Mouse (Mus musculus) embryonic facial prominence, embryonic 13.5 days (tissue): ENCODE measurements around the gene Hmgcl. TPM values are rescaled to one million over a fixed set of nuclear protein-coding genes. Genes with fewer than 3 reads are reported as not detected.
"Not testable (repeated sequence)": the region's sequence is repeated elsewhere in the genome, so short reads cannot be mapped to it uniquely, and the experiment has no call there.

Source experiments
- ATAC-seq: fragments of 200-750 bp; cut with Nextera tagmentation; 2 replicates; pipeline ENCODE4 v1.8.0; 2017; ENCODE audit warnings: low read depth; ENCODE audit not compliant: insufficient number of reproducible peaks, insufficient read depth, low FRiP score, low TSS enrichment
- H3K27ac ChIP-seq: fragments of 300-500 bp; sonication (generic); 2 replicates; pipeline ENCODE4 v1.5.1; 2015; ENCODE audit warnings: moderate library complexity, mild to moderate bottlenecking, inconsistent platforms
- H3K27me3 ChIP-seq: fragments of 300-500 bp; sonication (generic); 2 replicates; pipeline ENCODE4 v1.6.1; 2015; ENCODE audit warnings: mild to moderate bottlenecking, inconsistent platforms
- H3K36me3 ChIP-seq: fragments of 300-500 bp; sonication (generic); 2 replicates; pipeline ENCODE4 v1.6.1; 2015; ENCODE audit warnings: mild to moderate bottlenecking, inconsistent platforms
- H3K4me1 ChIP-seq: fragments of 300-500 bp; sonication (generic); 2 replicates; pipeline ENCODE4 v1.6.1; 2015; ENCODE audit warnings: inconsistent platforms
- H3K4me2 ChIP-seq: fragments of 300-500 bp; sonication (generic); 2 replicates; pipeline ENCODE4 v1.6.1; 2015; ENCODE audit warnings: moderate library complexity, mild to moderate bottlenecking, inconsistent platforms
- H3K4me3 ChIP-seq: fragments of 300-500 bp; sonication (generic); 2 replicates; pipeline ENCODE4 v1.5.1; 2015; ENCODE audit warnings: mild to moderate bottlenecking, inconsistent platforms
- H3K9ac ChIP-seq: fragments of 300-500 bp; sonication (generic); 2 replicates; pipeline ENCODE4 v1.6.1; 2015; ENCODE audit warnings: mild to moderate bottlenecking, inconsistent platforms
- H3K9me3 ChIP-seq: fragments of 300-500 bp; sonication (generic); 2 replicates; pipeline ENCODE4 v1.6.1; 2016; ENCODE audit warnings: inconsistent platforms
- WGBS: fragments of 180-500 bp; shearing (Covaris S2); methylation state at CpG from one replicate; pipeline ENCODE4 v1.1.7; 2015; ENCODE audit warnings: mixed read lengths; 5-methylcytosine and 5-hydroxymethylcytosine counted together
- polyA plus RNA-seq: library from polyadenylated mRNA; unstranded; fragments of >200 nt; fragmentation: Nextera tagmentation; extraction: Ambion mirVana; gene quantifications from 2 replicates; pipeline ENCODE4 v1.2.1, GENCODE M21; 2015

The Hmgcl gene
- polyA plus RNA-seq, 1 experiment from 2014 or later: 80.3 TPM

- no peaks in the 10 kb centered on the region for H3K9me3 ChIP-seq
- H3K27ac ChIP-seq: no peak overlapping the region
- H3K36me3 ChIP-seq: peaks cover 58% of the 10 kb centered on the region
- H3K4me1 ChIP-seq: no peaks in the 10 kb centered on the region
- no peaks in the 10 kb centered on the region for H3K27me3 ChIP-seq
- H3K9ac ChIP-seq: no peak overlapping the region
- 83% methylated on average over 5 of the region's 5 CpGs for WGBS
- H3K4me3 ChIP-seq: no peak overlapping the region
- no peak for ATAC-seq
- no peak overlapping the region for H3K4me2 ChIP-seq
Measured at GRCm38 (mm10) chr4:135929405-135929804, 16.8 kb upstream of the Hmgcl start.

GRCm38 (mm10) chr4:135929828-135930227 lies 16.4 kb upstream of the Hmgcl start:
- H3K36me3 ChIP-seq: peaks cover 58% of the 10 kb centered on the region

GRCm38 (mm10) chr4:135930239-135930638 lies 16.0 kb upstream of the Hmgcl start:
- no peak for ATAC-seq
- H3K9ac ChIP-seq: no peak overlapping the region
- H3K4me3 ChIP-seq: no peak overlapping the region
- no peaks in the 10 kb centered on the region for H3K9me3 ChIP-seq
- WGBS: 90% methylated on average over 8 of the region's 8 CpGs
- no peaks in the 10 kb centered on the region for H3K4me1 ChIP-seq
- no peak overlapping the region for H3K4me2 ChIP-seq
- H3K27ac ChIP-seq: no peak overlapping the region
- H3K36me3 ChIP-seq: peaks cover 59% of the 10 kb centered on the region
- no peaks in the 10 kb centered on the region for H3K27me3 ChIP-seq

More at GRCm38 (mm10) chr4:135929828-135930227, 16.4 kb upstream of the Hmgcl start:
- Histone ChIP-seq H3K4me2 (no peak overlapping the region), H3K27me3 (no peaks in the 10 kb centered on the region), H3K9me3 (no peaks in the 10 kb centered on the region), H3K4me3 (no peak overlapping the region), H3K27ac (no peak overlapping the region), H3K9ac (no peak overlapping the region), H3K4me1 (no peaks in the 10 kb centered on the region)
- no peak for ATAC-seq
- 90% methylated on average over 9 of the region's 9 CpGs for WGBS

- Histone ChIP-seq H3K9me3 (no peaks in the 10 kb centered on the region), H3K27me3 (no peaks in the 10 kb centered on the region), H3K4me3 (no peak overlapping the region), H3K4me1 (no peaks in the 10 kb centered on the region), H3K27ac (no peak overlapping the region), H3K36me3 (peaks cover 57% of the 10 kb centered on the region), H3K9ac (no peak overlapping the region), H3K4me2 (no peak overlapping the region)
- WGBS: 65% methylated on average over 5 of the region's 5 CpGs
- no peak for ATAC-seq
Measured at GRCm38 (mm10) chr4:135931832-135932231, 14.4 kb upstream of the Hmgcl start.

- H3K9me3 ChIP-seq: no peaks in the 10 kb centered on the region
- H3K27me3 ChIP-seq: no peaks in the 10 kb centered on the region
- no peak overlapping the region for H3K9ac ChIP-seq
- ATAC-seq: no peak
- H3K36me3 ChIP-seq: peaks cover 74% of the 10 kb centered on the region
- no peak overlapping the region for H3K4me3 ChIP-seq
- no peak overlapping the region for H3K27ac ChIP-seq
- H3K4me2 ChIP-seq: no peak overlapping the region
- 47% methylated on average over 12 of the region's 12 CpGs for WGBS
- H3K4me1 ChIP-seq: no peaks in the 10 kb centered on the region
Measured at GRCm38 (mm10) chr4:135934708-135935500, 11.3 kb upstream of the Hmgcl start.

- Histone ChIP-seq H3K4me3 (no peak overlapping the region), H3K4me1 (no peaks in the 10 kb centered on the region)
Measured at GRCm38 (mm10) chr4:135935502-135935901, 10.7 kb upstream of the Hmgcl start.

GRCm38 (mm10) chr4:135938858-135939257 lies 7.4 kb upstream of the Hmgcl start:
- no peak for ATAC-seq
- no peaks in the 10 kb centered on the region for H3K9me3 ChIP-seq
- H3K27ac ChIP-seq: no peak overlapping the region
- H3K4me1 ChIP-seq: no peaks in the 10 kb centered on the region
- H3K36me3 ChIP-seq: peaks cover 51% of the 10 kb centered on the region
- H3K27me3 ChIP-seq: no peaks in the 10 kb centered on the region
- no peak overlapping the region for H3K4me2 ChIP-seq
- WGBS: 79% methylated on average over 7 of the region's 7 CpGs
- H3K9ac ChIP-seq: no peak overlapping the region
- H3K4me3 ChIP-seq: no peak overlapping the region

More at GRCm38 (mm10) chr4:135935502-135935901, 10.7 kb upstream of the Hmgcl start:
- Histone ChIP-seq H3K9ac (no peak overlapping the region), H3K36me3 (peaks cover 72% of the 10 kb centered on the region), H3K27me3 (no peaks in the 10 kb centered on the region), H3K9me3 (no peaks in the 10 kb centered on the region), H3K4me2 (no peak overlapping the region), H3K27ac (no peak overlapping the region)
- 50% methylated on average over 5 of the region's 5 CpGs for WGBS
- ATAC-seq: no peak

GRCm38 (mm10) chr4:135941026-135941425 lies 5.2 kb upstream of the Hmgcl start:
- not testable (repeated sequence) for ATAC-seq

GRCm38 (mm10) chr4:135942193-135942592 lies 4.1 kb upstream of the Hmgcl start:
- H3K4me1 ChIP-seq: peaks cover 7% of the 10 kb centered on the region; the same call in 1 of the 2 replicates
- WGBS: 87% methylated on average over 6 of the region's 6 CpGs

More at GRCm38 (mm10) chr4:135941026-135941425, 5.2 kb upstream of the Hmgcl start:
- not testable (repeated sequence) for H3K4me3 ChIP-seq, H3K27ac ChIP-seq, H3K27me3 ChIP-seq, H3K9ac ChIP-seq, H3K4me1 ChIP-seq, H3K9me3 ChIP-seq, H3K4me2 ChIP-seq
- 87% methylated on average over 8 of the region's 8 CpGs for WGBS
- peaks cover 33% of the 10 kb centered on the region for H3K36me3 ChIP-seq

GRCm38 (mm10) chr4:135943389-135943788 lies 2.9 kb upstream of the Hmgcl start:
- 55% methylated on average over 4 of the region's 4 CpGs for WGBS
- H3K27me3 ChIP-seq: no peaks in the 10 kb centered on the region
- H3K9me3 ChIP-seq: no peaks in the 10 kb centered on the region
- no peak overlapping the region for H3K4me3 ChIP-seq
- H3K4me2 ChIP-seq: no peak overlapping the region
- peaks cover 15% of the 10 kb centered on the region for H3K4me1 ChIP-seq
- peaks cover 22% of the 10 kb centered on the region for H3K36me3 ChIP-seq
- no peak for ATAC-seq
- H3K27ac ChIP-seq: 0 out of 2 replicates have a peak overlapping the region, but pooled peaks have one; percentile 33
- H3K9ac ChIP-seq: no peak overlapping the region

More at GRCm38 (mm10) chr4:135942193-135942592, 4.1 kb upstream of the Hmgcl start:
- no peak for ATAC-seq
- no peaks in the 10 kb centered on the region for H3K9me3 ChIP-seq
- H3K27me3 ChIP-seq: no peaks in the 10 kb centered on the region
- H3K36me3 ChIP-seq: peaks cover 28% of the 10 kb centered on the region
- no peak overlapping the region for H3K27ac ChIP-seq
- no peak overlapping the region for H3K4me2 ChIP-seq
- no peak overlapping the region for H3K9ac ChIP-seq
- no peak overlapping the region for H3K4me3 ChIP-seq

- peaks cover 11% of the 10 kb centered on the region for H3K36me3 ChIP-seq
- ATAC-seq: no peak
- no peaks in the 10 kb centered on the region for H3K27me3 ChIP-seq
- no peaks in the 10 kb centered on the region for H3K9me3 ChIP-seq
- peaks cover 15% of the 10 kb centered on the region for H3K4me1 ChIP-seq
- peak overlapping the region; percentile 84 for H3K4me3 ChIP-seq
- H3K27ac ChIP-seq: no peak overlapping the region
- 73% methylated on average over 10 of the region's 10 CpGs for WGBS
- peak overlapping the region; percentile 80; the same call in 1 of the 2 replicates for H3K9ac ChIP-seq
- H3K4me2 ChIP-seq: peak overlapping the region; percentile 81
Measured at GRCm38 (mm10) chr4:135945706-135946105, 542 bp upstream of the Hmgcl start.
